Mouse (Mus musculus) left cerebral cortex, adult 18-20 months (tissue): ENCODE measurements at regions not wholly inside any gene's neighbourhood (a gene's known extent, or its start where the extent isn't known, plus 50 kb on each side); places are given as distances from the start of the nearest gene placed in this dataset.
"Not testable (repeated sequence)": the region's sequence is repeated elsewhere in the genome, so short reads cannot be mapped to it uniquely, and the experiment has no call there.

Source experiments
- DNase-seq, 2 experiments: peaks; one replicate each; pipeline ENCODE4 v3.0.0; 2021 to 2022; ENCODE audit warnings: low spot score in 2 of 2, mixed read lengths in 1 of 2

- no peak for DNase-seq
Observed at GRCm38 (mm10) chr10:70866737-70867136, 211.0 kb upstream of the Phyhipl start.

DNA sequence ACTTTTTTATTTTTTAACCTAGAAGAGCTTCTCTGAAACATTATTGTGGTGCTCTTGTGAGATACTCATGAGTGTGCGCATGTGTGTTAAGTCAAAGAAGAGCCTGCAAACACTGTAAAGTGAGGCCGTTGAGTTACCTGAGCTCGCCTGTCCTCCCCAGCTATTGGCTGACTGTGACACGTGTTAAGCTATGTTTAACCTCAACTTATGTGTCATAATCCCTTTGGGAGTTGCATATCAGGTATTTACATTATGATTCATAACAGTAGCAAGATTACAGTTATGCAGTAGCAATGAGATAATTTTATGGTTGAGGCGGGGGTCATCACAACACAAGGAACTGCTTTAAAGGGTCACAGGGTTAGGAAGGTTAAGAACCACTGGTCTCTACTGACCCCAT lies 208.9 kb upstream of the Phyhipl start:
- no peak for DNase-seq

- no peak for DNase-seq
Observed at GRCm38 (mm10) chr10:70862022-70862335, 206.2 kb upstream of the Phyhipl start.

- DNase-seq: no peak
Observed at GRCm38 (mm10) chr10:70861131-70862021, 205.6 kb upstream of the Phyhipl start.

DNA sequence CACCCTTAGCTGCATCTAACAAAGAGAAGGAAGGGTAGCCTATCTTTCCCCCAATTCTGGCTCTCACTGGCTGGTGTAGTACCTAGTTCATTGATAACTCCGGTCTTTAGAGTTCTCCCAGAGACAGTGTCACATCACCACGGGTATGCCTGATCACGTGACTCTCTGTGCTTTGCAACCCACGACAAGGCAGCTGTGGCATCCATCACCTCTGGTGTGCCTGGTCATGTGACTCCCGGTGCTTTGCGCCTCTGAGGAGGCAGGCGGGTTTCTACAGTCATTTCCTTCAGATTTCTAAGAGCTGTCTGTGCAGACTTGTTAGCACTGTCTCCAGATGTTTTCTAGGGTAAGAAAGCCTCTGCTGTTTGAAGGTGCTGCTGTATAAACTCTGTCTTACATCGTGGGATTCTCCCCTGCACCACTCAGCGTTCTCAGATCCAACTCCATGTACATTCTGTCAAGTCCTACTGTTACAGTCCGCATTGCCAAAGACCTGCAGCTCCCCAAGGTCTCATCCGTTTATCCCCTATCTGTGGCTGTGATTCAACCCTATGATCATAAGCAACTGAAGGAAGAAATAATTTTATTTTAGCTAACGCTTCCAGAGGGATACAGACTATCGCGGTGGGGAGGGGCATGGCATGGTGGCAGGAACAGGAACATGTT lies 201.5 kb upstream of the Phyhipl start:
- no peak for DNase-seq

DNA sequence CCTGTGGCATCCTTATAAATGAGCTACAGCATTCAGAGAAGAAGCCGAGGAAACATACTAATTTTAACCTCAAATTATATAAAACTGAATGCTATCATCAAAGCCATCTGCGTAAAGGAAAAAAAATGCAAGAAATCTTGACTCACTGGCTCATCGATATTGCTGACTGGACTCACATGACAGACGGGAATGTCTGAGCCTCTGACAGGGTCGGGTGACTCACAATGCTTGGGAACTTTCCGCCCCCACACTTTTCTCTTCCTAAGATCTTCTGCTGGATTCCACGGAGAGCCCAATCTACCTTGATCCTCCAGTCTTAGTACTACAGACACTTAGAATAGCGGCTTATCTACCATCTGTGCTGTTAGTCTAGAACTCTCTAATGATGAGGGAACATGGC lies 200.2 kb upstream of the Phyhipl start:
- peak; percentile 33 to 39 for DNase-seq

GRCm38 (mm10) chr10:70853614-70854013 lies 197.8 kb upstream of the Phyhipl start:
- DNase-seq: peak in 1 of 2 experiments; percentile 24

GRCm38 (mm10) chr10:70848141-70848540 lies 192.4 kb upstream of the Phyhipl start:
- no peak for DNase-seq

DNA sequence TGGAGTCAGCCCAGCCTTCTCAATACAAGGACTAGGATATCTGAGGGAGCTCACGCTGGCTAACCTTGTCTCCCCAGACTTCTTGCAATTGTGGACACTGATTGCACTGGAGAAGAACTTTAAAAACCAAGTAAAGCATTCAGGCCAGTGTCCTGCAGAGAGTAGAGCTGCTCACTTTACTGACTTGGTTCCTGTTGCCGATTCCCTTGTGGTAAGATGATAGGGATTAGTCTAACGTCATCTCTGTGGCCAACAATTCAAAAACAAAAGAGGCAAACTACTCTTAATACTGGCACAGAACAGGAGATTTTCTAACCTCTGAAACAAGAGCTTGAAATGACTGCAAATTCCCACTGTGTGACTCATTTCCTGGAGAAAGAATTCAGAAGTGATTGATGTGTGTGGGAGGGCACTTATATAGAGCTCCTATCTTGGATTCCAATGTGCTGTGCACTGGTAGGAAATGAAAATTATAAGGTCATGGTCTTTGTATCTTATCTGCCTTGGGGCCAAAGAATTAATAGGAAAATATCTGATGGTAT lies 191.6 kb upstream of the Phyhipl start:
- DNase-seq: no peak

DNA sequence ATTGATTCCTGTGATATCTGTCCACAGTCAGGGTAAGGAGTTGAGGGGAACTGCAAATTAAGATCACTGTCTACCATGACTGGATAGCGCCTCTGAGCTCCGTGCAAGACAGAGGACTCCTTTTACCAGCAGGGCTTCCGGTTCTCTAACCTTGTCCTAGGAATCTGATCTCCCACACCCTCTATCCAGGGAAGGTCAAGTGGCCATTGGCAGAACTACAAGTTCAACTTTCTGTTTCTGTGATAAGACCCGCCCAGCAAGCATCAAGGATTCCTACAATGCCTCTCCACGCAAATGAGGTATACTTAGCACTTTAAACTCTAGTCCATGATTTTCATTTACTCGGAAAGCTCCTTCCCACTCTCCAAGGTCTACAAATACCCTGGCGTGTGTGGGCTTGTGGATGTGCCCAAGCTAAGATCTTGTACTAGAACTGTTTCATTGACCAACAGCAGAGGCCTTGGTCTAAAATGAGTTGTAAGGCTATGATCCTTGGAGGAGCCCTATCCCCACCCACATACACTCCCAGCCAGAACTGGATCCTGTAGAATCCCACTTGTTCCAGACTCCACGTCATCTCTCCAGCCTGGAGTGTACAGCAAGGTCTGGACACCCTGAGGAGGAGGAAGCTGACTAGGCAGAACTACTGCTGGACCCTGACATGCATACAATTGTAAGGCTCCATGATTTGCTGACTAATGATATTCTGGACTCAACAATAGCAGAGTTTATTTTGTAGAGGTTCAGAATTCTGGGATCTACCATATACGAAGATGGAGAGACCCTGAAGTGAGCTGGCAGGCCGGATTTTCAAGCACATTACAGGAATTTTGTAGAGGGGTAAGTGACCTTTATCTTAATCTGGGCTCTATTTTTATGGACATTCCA lies 190.8 kb upstream of the Phyhipl start:
- no peak for DNase-seq

DNA sequence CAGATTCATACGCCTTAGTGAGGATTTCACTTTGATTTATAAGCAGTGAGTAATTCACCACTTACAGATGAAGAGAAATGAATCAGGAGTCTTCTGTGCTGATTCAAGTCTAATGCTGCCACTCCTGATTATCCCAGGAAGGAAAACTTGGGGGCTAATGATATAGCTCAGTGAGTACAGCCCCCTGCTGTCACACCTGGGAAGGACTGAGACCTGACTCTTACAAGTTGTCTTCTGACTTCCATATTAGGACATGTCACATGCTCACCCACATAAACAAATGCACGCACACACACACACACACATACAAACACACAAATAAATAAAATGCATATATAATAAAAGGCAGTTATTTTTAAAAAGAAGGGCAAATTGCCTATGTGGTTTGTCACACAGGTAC lies 188.1 kb upstream of the Phyhipl start:
- DNase-seq: no peak

DNA sequence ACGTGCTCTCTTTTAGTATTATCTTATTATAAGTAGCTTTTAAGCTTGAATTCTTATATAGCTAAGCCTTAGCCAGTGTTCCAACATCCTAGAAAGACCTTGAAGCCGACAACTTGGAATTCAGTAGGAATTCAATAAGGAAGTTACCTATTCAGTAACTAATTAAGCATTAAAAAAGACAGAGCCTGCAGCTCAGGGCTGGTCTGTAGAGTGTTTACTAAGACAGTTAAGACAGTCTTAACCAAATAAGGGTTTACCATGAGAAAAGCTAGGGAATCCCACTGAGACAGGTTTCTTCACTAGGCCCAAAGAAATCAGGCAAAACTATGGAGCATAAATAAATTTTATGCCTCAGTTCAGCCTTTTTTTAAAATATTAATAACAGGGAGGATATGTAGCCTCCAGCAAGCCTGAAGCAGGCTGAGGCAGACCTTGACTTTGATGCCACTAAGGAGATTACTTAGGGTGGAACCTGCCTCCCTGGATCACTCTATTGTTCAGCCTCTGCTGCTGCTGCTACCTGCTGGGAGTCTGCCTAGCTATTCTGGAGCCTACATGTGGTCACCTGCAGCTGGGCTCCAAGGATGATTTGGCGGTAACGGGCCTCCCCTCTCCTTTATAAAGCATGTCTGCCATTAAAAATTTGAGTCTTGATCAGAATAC lies 186.5 kb upstream of the Phyhipl start:
- no peak for DNase-seq

GRCm38 (mm10) chr10:70841179-70841578 lies 185.4 kb upstream of the Phyhipl start:
- DNase-seq: not testable (repeated sequence)

- no peak for DNase-seq
Observed at GRCm38 (mm10) chr10:70838147-70838546, 182.4 kb upstream of the Phyhipl start.

DNA sequence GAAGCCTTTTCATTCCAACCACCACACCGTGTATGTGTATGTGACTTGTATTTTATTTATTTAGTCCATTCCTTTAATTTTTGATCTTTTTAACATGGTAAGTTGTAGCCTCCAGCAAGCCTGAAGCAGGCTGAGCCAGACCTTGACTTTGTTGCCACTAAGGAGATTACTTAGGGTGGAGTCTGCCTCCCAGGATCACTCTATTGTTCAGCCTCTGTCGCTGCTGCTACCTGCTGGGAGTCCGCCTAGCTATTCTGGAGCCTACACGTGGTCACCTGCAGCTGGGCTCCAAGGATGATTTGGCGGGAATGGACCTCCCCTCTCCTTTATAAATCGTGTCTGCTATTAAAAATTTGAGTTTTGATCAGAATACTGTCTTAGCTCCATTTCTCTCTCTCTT lies 181.6 kb upstream of the Phyhipl start:
- DNase-seq: no peak

DNA sequence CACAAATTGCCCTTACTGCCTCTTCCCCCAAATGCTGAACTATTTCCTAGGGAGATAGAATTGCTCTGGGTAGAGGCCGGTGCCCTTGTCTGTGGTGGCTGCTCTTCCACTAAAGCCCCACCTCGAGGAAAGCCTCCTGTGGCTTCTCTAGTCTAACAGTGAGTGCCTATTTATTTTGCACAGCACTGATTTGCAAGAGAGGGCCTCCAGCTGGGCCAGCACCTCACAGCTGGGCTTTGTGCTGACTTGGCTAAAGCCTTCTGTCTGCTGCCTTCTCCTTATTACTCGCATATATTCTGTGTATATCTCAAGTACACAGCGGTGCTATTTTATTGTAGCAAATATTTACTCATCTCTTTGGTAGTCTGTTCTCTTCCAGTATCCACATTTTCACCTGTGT lies 176.9 kb upstream of the Phyhipl start:
- DNase-seq: no peak

GRCm38 (mm10) chr10:70828217-70828616 lies 172.5 kb upstream of the Phyhipl start:
- DNase-seq: no peak

DNA sequence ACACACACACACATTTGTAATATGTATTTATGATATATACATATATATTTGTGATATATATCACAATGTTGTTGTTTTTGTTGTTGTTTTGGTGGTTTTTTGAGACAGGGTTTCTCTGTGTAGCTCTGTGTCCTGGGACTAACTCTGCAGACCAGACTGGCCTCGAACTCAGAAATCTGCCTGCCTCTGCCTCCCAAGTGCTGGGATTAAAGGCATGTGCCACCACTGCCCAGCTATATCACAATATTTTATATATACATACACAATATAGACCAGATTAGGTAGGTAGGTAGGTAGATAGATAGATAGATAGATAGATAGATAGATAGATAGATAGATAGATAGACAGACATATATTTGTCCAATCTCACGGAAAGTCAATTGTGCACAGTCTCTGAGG lies 171.8 kb upstream of the Phyhipl start:
- not testable (repeated sequence) for DNase-seq

DNA sequence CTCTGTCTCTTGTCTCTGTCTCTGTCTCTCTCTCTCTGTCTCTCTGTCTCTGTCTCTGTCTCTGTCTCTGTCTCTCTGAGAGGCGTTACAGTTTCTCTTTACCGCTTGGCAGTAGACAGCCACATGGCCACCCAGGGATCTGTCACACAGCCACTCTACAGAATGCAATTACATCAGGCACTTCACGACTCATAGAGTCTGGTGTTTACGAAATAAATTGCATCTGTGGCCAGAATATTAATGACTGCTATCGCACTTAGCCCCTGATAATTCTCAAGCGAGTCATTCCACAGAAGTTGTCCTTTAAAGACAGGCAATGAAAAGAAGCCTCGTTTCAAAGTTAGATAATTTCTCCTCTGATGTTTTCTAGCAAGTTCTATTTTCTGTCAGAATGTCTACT lies 170.9 kb upstream of the Phyhipl start:
- DNase-seq: no peak

GRCm38 (mm10) chr10:70825451-70825850 lies 169.7 kb upstream of the Phyhipl start:
- DNase-seq: no peak

DNA sequence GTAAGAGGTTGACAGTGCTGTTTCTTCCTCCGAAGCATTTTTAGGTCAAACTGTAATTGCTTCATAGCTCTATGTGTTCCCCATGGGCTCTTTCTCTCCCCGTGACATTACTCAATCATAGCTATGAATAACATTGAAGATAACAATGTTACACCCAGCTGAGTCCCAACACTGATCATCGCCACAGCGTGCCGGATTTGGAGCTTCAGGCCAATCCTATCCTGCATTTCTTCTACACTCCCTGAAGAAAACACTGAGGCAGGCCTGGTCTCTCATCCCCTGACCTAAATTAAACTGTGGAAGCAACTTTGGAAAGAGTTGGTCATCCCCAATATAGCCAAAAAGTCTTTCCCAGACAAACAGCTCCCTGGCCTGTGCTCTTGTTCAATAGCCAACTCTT lies 168.7 kb upstream of the Phyhipl start:
- DNase-seq: no peak
